Mouse (Mus musculus) left cerebral cortex, postnatal 14 days (tissue): ENCODE measurements around the gene Ptprd. TPM values are rescaled to one million over a fixed set of nuclear protein-coding genes. Genes with fewer than 3 reads are reported as not detected.
A peak's percentile ranks its signal among the peaks of the same experiment; 100 is the strongest.

Source experiments
- DNase-seq, 2 experiments: peaks; one replicate each; pipeline ENCODE4 v3.0.0; 2021 to 2022; ENCODE audit warnings: low spot score in 2 of 2, mixed read lengths in 1 of 2
- intact Hi-C: fragments of 180-260 bp; cut with DNase I; formaldehyde crosslinking; loops from one replicate; pipeline ENCODE4 v1.15.1; 2025
- total RNA-seq, 2 experiments: library from RNA; stranded (reverse); gene quantifications; 2 replicates each; pipeline ENCODE4 v1.2.3; 2021

The Ptprd gene
- total RNA-seq, 2 experiments from 2014 or later = 357 to 391 TPM

DNA sequence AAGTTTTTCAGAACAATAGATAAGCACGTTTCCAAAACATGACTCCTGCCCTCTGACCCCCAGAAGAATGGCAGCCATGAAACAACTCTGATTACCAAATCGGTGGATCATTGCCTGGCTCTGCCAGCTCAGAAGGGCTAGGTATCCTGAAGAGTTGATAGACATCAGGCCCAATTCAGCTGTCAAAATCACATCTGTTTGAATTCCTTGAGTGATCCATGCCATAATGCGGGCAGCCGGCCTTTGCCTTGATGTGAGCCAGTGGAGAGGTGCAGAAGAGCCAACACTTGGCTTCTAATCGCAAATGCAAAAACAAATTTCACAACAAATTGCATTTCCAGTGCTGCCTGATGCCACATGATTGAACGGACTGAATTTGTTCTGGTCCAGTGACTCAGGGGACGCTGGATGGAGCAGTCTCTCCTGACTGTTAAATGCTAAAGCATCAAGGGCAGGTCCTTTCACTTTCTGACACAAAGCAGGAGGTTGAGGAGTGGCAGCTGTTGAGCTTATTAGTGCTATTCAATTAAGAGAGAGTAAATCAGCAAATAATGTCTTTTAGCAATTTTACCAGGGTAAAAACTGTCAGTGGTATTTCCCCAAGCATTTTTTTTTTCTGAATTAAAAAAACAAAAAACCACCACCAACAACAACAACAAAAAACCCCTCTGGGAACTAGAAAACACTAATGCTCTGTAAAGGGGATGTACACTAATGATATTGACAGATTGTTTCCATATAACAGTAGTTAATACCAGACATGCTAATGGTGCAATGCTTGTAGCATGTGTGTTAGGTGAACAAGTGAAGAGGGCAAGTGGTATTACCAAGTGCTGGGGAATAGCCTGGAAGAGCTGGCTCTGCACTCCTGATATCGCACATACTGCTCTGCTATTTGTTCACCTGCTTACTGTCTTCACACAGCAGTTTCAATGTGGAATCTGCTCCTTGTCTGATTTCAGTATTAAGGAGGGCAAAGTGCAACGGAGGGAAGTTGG lies 1413.5 kb downstream of the Ptprd start:
- DNase-seq = no peak
- intact Hi-C loops = no loop called here

DNA sequence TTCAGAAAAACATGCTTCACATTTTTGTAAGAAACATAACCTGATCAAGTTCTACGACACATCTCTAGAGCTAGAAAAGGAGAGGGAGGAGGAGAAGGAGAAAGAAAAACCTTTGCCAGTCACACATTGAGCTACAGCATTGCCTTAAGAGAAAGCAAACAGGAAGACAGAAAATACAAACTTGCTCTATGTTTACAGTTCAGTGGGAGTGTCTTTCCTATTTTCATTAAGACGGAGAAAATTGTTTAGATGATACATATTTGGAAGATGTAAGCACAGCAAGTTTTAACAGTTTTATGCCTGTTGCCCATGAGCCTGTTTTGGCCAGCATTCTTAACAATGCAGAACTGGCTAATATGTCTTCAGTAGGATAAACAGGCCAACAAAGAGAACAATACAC lies 1426.4 kb downstream of the Ptprd start:
- DNase-seq = no peak
- intact Hi-C loops = no loop called here

DNA sequence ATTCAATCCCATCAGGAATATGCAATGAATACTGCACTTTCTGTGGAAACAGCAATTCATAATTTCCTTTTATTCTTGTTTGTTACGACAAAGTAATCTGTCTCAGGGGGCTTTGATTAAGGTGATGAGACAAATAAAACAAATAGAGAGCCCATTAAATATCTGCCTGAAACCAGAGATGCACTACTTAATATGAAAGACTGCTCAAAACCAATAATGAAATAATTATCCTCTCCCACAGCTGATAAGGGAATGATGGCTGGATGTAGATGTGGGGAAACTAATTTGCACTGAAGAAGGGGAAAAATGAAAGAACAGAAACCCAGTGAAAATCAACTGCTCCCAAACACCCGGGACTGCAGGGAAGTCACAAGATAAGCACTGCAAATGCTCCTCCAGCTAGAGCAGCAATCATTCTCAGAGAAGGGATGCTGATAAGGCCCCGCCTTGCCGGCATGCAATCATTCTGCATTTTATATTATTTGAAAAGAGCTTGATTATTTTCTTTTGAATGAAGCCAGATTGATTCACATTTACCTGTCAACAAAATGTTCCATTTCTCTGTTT lies 1432.1 kb downstream of the Ptprd start:
- intact Hi-C loops = no loop called here
- DNase-seq = no peak

DNA sequence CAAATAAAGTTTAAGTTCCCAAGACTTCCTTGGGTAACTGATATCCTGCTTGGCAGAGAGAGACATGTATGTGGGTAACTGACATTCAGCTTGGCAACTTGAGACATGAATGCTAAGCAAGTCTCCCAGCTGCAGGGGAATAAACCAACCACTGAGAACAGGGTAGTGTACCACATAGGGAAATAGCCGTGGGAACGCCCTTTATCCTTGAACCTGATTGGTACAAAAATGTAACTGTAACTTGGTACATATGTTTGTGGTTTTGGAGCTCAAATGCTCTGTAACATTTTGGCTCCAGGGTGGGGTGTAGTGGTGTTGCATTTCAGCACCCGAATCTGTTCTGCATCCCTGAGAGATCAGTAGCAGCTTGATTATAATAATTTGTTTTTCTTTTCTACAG lies 1444.8 kb downstream of the Ptprd start:
- intact Hi-C loops = no loop called here
- no peak for DNase-seq

DNA sequence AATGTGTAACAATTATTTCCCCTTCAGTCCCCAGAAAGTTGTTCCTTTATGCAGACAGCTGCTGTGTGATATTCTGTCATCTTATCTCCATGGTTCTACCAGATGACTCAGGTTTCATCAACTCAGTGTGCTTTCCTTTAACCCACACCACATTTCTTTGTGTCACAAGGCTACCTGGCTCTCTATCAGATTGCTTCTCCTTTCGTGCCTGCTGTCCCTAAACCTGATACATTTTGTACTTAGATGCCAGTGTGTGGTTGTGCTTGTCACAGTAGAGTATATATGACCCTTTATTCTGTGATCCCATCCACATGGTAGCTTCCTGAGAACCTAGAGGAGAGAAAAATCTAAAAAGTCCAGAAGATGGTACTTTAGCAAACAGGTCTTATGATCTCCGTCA lies 1445.3 kb downstream of the Ptprd start:
- DNase-seq = no peak
- intact Hi-C loops = no loop called here

DNA sequence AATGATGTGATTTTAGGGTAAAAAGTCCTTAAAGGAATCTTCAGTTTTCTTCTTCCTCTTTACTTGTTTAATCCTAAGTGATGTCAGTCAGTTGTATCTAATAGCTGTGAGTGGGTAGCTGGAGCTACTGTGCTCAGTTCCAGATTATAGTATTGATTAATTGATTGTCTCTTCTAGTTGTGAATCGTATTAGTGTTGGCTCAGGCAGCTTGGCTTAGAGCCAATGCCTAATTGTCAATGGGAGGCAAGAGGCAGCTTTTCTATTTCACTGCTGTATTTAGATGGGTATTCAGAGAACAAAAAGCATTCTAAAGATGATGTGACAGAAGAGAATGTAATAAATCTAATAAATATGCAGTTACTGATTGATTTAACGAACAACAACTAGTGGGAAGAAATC lies 1461.1 kb downstream of the Ptprd start:
- intact Hi-C loops = no loop called here
- no peak for DNase-seq

DNA sequence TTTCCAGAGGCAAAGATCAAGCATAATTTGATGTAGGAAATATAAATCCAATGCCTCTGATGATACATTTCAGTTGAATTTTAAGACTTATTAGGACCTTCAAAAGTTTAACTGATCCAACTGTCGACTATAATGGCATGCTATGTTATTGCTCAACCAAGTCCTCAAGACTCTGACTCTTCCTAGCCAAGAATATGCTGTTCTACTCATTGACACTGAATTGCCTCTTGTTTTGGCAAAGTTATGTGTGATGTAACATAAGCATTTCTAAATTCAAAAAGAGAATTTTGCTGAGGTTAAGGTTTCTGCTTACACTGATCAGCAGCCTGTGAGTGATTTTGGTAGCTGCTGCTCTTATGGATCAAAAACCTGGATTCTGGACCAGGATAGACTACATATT lies 1475.9 kb downstream of the Ptprd start:
- intact Hi-C loops = no loop called here
- no peak for DNase-seq

DNA sequence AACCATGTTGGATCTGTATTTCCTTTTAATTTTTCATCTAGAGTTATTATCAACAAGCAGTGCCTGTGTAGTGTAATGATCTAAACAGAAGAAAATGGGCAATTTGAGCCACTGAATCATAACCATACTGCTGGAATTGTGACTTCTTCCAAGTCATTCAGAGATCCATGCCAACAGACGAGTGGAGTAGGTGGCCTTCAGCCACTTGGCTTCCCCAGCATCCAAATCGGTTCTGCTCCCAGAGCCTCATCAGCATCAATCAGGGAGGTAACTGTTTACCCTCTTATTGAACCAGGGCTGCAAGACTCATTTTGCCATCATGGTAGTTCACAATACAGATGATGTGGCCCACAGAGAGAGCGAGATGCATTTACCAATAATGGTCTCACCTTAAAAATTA lies 1536.0 kb downstream of the Ptprd start:
- no peak for DNase-seq
- intact Hi-C loops = no loop called here

DNA sequence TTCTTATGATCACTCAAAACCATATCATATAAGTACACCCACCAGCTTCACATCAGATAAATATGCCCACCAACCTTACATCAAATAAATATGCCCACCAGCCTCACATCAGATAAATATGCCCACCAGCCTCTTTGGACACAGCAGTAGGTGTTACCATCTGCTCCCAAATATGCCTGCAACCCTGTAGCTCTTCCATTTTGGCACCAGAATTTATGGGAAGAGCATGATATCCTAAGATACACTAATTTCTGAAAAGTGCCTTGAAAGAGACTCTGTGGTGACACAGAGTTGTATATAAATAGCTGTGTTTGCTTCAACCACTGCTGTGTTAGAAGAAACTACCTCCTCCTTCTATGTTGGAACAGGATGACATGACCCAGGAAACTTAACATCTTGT lies 1538.5 kb downstream of the Ptprd start:
- intact Hi-C loops = no loop called here
- no peak for DNase-seq

DNA sequence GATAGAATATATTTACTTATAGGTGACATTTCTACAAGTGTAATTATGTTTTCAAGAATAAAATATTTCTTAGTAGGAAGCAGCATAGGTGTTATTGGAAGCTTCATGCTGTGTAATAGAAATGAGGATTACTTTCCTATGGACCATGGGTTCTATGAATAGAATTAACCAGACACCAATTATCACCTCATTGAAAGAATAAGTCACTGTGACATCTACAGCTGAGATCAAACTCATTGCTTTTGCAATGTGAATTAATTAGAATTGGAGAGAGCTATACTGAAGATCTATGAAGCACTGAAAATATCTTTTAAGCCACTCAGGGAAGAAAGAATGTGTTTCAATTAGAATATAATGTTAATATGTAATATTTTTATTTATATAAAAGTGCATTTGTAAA lies 1539.1 kb downstream of the Ptprd start:
- intact Hi-C loops = no loop called here
- no peak for DNase-seq

DNA sequence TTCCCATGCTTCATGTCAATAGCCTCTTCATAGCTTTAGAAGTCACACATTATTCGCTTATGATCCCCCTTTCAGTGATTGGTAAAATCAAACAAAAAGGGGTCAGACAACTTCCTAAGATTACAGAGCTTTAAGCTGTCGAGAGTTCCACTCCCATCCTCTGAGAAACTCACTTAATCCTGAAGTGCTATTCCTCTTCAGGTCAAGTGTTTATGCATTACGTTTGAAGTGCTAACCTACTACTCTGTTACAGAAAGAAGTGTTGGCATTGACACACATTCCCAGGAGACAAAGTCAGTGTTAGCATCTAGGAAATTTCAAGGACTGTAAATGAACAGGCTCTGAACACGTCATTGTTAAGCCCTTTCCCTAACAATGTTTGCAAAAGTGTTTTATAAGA lies 1550.0 kb downstream of the Ptprd start:
- no peak for DNase-seq
- intact Hi-C loops = no loop called here

DNA sequence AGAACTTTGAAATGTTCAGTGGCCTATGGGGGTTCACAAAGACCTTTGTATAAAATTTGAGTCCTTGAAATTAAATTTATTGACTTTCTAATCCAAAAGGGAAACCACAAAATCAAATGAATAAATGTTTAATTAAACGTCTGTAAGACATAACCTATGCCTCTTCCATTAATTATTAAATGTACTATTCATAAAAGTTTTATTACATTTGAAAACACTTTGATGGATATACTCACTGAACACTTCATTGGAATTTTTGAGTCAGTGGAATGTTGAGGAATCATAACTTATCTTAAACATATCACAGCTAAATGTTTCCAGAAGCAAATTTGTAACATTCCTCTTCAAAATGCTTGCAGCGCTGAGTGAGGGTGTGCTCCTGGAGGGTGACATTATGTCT lies 1551.6 kb downstream of the Ptprd start:
- intact Hi-C loops = no loop called here
- no peak for DNase-seq

DNA sequence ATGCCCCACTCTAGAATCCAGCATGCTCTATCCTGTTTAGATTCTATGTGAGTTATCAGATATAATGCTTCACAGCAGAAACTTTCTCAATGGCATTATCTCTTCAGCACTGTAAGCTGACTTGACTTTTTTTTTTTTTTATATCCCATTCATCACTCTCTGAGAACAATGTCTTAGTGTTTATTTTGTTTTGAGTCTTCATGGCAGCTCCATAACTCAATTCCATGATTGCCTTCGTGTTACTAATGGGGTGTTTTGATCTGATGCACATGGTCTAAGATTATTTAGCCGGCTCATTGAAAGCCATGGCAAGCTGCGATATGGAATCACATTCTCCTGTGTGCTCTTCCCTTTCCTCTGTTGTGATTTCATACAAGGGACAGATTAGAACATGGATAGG lies 1555.0 kb downstream of the Ptprd start:
- intact Hi-C loops = no loop called here
- DNase-seq = no peak

DNA sequence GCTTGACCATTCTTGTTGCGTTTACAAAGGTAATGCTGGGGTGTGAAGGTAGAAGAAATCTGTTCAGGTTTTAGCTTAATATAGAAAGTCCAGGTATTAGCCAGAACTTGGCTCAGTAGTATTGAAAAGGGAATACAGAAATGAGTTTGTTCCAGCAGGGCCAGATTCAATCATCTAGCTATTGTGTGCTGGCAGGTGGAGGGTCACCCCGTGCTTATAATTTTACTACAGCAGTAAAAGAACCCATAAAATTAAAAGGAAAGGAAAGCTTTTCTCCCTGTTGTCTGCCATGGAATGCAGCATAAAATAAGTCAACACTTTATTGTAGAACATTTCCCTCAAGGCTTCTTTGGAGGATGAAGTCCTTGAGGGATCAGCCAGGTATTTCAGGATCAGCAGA lies 1558.8 kb downstream of the Ptprd start:
- DNase-seq = no peak
- intact Hi-C loops = no loop called here

DNA sequence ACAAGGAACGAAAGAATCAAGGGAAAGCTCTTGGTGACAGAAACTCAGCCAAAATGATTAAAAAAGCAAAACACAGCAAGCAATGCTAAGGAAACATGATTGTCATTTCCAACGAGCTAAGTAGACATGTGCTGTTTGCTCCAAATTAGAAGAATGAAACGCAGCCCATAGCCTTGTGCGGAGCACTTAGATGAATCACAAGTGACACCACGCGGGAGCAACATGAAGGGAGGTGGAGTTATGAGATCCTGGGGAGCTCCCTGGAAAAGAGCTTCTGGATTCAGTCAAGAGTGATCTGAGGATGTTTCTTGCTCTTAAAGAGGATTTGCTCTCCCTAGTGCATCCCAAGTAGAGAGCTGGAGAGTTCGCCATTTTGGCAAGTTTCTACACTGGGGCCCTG lies 1590.0 kb downstream of the Ptprd start:
- intact Hi-C loops = no loop called here
- peak; percentile 14 to 33 for DNase-seq

DNA sequence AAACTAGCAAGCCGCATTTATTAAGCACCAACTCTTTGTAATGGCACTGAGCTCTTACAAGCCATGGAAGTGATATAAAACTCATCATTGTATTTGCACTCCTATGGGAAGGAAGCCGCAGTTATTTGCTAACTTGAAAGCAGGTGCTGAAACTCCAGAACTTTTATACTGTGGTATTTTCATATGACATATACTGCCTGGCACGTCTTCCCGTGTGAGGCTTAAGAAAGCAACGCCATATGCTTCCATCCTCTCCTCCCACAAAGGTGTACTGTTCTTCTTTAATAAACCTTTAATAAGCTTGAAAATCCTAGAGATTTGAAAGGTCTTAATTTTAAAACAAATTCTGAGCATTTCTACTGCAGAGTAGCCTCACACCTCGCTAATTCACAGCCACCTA lies 1595.1 kb downstream of the Ptprd start:
- DNase-seq = no peak
- intact Hi-C loops = loop anchor here (10.0 kb wide), 1 partner anchor 92 kb away; no protein-coding TSS in a partner anchor

DNA sequence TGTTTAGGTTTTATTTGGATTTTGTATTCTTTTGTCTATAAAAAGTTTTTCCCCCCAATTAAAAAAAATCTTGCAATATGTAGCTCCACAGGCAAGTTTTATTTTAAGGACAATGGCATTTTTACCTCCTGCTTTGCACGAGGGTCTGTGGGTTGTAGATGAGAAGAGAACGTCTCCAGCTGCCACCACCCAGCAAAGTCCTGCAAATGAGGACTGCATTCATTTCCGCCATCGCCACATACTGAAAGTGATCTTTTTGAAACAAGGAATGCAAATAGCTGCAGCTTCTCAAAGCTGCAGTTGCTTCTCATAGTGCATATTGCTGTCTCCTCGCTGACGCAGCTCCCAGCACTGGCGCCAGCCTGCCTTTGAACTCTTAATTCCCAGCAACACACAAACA lies 1603.5 kb downstream of the Ptprd start:
- peak; percentile 14 to 35 for DNase-seq
- intact Hi-C loops = no loop called here

DNA sequence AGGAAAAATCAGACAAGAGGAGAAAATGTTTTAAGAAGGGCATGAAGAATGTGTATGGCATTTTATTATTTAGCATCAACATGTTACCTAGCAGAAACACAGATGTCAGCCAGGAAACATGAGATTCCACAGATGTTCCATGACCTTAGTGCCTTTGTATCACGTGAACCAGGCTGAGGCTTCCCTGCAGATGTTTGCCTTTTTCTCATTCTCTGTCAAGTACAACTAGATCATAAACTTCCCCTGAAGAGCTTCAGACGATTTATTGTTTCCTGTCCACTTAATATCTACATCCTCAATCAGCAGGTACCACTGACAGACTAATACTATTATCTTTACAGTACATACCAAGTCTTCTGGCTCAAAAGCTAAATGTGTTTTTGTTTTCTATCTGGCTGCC lies 1605.0 kb downstream of the Ptprd start:
- intact Hi-C loops = no loop called here

DNA sequence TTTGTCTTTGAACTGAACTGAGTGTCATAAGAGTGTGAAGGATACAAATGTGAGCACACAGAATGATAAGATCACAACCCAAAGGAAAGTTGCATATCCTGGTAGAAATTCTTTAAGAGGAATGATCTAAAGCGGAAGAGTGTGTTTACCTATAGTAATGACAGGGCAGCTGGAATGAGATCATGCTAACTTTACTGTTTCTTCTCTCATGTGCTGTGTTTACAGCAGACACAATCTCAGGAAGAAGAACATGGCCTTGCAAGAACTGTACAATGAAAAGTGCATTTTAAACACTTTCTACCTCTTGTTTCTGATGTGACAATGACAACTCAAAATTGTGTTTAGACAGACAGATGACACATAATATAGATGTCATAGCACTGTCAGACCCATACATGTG lies 1621.0 kb downstream of the Ptprd start:
- DNase-seq = no peak
- intact Hi-C loops = no loop called here

More for the DNA sequence above, 1605.0 kb downstream of the Ptprd start:
- no peak for DNase-seq

DNA sequence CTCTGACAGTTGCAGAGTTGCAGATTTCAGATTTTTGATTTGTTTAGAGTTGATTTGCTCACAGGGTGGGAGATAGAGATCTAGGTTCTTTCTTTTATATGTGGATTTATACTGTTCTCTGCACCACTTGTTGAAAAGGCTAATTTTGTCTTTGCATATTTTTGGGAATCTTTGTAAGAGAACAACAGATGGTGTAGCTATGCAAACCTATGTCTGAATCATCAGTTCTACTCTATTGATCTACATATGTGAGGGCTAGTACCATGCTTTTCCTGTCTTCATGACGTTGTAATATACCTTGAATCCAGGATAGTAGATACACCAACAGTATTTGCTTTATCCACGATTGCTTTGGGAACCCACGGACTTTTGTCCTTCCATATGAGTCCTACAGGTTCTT lies 1628.7 kb downstream of the Ptprd start:
- peak in 1 of 2 experiments; percentile 14 for DNase-seq
- intact Hi-C loops = no loop called here

DNA sequence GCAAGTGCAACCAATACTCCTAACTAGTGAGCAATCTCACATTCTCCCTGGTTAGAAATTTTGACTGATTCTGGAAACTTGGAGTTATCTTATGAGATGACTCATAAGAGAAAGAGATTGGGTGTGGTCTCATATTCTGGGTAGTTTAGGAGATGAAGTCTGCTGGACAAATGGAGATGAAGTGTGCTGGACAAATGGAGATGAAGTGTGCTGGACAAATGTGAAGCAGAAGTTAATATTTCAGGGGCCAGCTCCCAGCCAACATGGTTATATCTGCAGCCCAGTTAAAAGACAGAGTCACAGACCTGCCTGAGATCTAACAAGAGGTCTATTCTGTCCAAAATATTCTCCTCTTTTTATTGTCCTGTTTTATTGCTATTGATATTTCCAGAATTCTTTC lies 1645.8 kb downstream of the Ptprd start:
- intact Hi-C loops = no loop called here
- no peak for DNase-seq
